Mouse (Mus musculus) hindbrain, embryonic 15.5 days (tissue): ENCODE data around the gene Pus3. TPM values are rescaled to one million over a fixed set of nuclear protein-coding genes. Genes with fewer than 3 reads are reported as not detected.

Experiments used
- ATAC-seq: fragments of 200-750 bp; cut with Nextera tagmentation; 2 replicates; pipeline ENCODE4 v1.8.0; 2017; ENCODE audit warnings: low read depth, moderate number of reproducible peaks, moderate TSS enrichment; ENCODE audit not compliant: low FRiP score
- H3K27ac ChIP-seq: fragments of 300-500 bp; sonication (generic); replicated peaks from 2 replicates; pipeline ENCODE4 v1.5.1; 2015; ENCODE audit warnings: mild to moderate bottlenecking, inconsistent platforms
- H3K27me3 ChIP-seq: fragments of 300-500 bp; sonication (generic); 2 replicates; pipeline ENCODE4 v1.6.1; 2015; ENCODE audit warnings: control low read depth, inconsistent platforms
- H3K36me3 ChIP-seq: fragments of 300-500 bp; sonication (generic); 2 replicates; pipeline ENCODE4 v1.6.1; 2015; ENCODE audit warnings: control low read depth, inconsistent platforms
- H3K4me1 ChIP-seq: fragments of 300-500 bp; sonication (generic); replicated peaks from 2 replicates; pipeline ENCODE4 v1.6.1; 2015; ENCODE audit warnings: control low read depth, inconsistent platforms
- H3K4me2 ChIP-seq: fragments of 300-500 bp; sonication (generic); 2 replicates; pipeline ENCODE4 v1.6.1; 2015; ENCODE audit warnings: moderate library complexity, mild to moderate bottlenecking, inconsistent platforms
- H3K4me3 ChIP-seq: fragments of 300-500 bp; sonication (generic); 2 replicates; pipeline ENCODE4 v1.5.1; 2015; ENCODE audit warnings: mild to moderate bottlenecking, inconsistent platforms
- H3K9ac ChIP-seq: fragments of 300-500 bp; sonication (generic); 2 replicates; pipeline ENCODE4 v1.6.1; 2015; ENCODE audit warnings: inconsistent platforms
- H3K9me3 ChIP-seq: fragments of 300-500 bp; sonication (generic); 2 replicates; pipeline ENCODE4 v1.6.1; 2016; ENCODE audit warnings: control low read depth, inconsistent platforms
- WGBS: fragments of 180-500 bp; shearing (Covaris S2); methylation state at CpG from one replicate; pipeline ENCODE4 v1.1.7; 2015; 5-methylcytosine and 5-hydroxymethylcytosine counted together
- polyA plus RNA-seq: library from polyadenylated mRNA; unstranded; fragments of >200 nt; fragmentation: Nextera tagmentation; extraction: Ambion mirVana; gene quantifications from 2 replicates; pipeline ENCODE4 v1.2.1, GENCODE M21; 2015

Pus3 gene
- polyA plus RNA-seq, result 15.6 and 16.6 TPM in 2 replicates

DNA sequence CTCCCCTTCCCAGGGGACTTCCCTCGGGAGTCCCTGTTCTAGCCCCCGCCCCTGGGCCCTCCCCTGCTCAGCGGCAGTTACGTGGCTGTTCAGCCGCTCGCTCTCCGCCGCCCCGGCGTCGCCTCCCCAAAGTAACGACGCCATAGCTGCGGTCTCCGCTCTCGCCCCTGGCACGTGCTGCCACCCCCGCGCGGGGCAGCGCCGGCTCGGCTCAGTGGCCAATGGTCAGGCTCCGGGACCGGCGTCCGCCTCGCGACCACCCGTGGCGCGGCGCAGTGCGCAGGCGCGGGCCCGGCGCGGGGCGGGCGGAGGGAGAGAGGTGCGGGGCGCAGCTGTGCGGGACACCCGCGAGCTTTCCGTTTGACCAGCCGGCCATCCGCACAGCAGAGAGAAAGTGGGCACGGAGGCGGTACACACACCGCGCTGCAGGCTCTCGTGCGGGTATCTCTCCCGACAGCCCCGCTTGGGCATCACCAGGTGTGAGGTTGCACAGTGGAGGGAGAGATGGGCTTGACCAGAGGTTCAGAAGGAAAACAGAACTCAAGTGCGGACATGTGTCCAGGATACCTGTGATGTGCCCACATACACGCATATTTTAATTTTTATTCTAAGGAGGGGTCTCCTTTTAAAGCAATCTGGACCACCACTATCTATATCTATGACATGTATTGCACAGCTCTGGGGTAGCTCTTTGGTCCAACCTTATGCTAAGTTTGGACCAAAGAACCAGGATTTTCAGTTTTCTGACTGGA, at the start of gene Pus3, which contains the start of gene Ddx25:
Pus3 (plus strand) TSS at position 339 of the 752 bp plus-strand sequence.
Ddx25 (minus strand) TSS at position 272 of the 752 bp plus-strand sequence.
- no peaks in the 10 kb centered on the region for H3K27me3 ChIP-seq
- H3K4me3 ChIP-seq, result peak within 1 kb of the TSS; percentile 47
- under 1% methylated on average over 57 of the region's 59 CpGs for WGBS
- no peaks in the 10 kb centered on the region for H3K9me3 ChIP-seq
- H3K27ac ChIP-seq, result peak within 1 kb of the TSS; percentile 87
- ATAC-seq, result peak; percentile 87
- H3K9ac ChIP-seq, result peak within 1 kb of the TSS; percentile 66
- H3K4me1 ChIP-seq, result peaks cover 18% of the 10 kb centered on the region
- peak within 1 kb of the TSS; percentile 85 for H3K4me2 ChIP-seq
- peaks cover 20% of the 10 kb centered on the region for H3K36me3 ChIP-seq

DNA sequence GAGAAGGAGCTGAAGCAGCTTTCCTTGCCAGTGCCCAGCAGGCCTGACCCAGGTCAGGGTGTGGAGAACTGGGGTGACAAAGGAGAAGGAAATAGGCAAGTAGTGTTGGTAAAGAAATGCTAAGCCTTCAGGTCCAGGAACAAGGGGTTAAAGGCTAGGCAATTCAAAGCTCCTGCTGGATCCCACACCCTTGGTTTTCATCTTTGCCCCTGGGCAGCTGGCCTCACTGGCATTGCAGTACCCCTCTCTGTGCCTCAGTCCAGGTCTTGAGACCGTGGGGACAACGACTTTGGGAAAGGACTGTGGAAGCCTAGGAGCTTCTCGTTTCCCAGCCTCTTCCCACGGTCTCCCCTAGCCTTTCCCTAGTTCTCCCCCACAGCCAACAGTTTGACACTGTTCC, 44.5 kb upstream of the Pus3 start:
- 91% methylated on average over 4 of the region's 4 CpGs for WGBS
- ATAC-seq, result no peak
- H3K27ac ChIP-seq, result no peak overlapping the region
- no peak overlapping the region for H3K4me3 ChIP-seq
- H3K9me3 ChIP-seq, result no peaks in the 10 kb centered on the region
- H3K27me3 ChIP-seq, result no peaks in the 10 kb centered on the region
- no peaks in the 10 kb centered on the region for H3K4me1 ChIP-seq
- no peak overlapping the region for H3K4me2 ChIP-seq
- no peak overlapping the region for H3K9ac ChIP-seq
- no peaks in the 10 kb centered on the region for H3K36me3 ChIP-seq

DNA sequence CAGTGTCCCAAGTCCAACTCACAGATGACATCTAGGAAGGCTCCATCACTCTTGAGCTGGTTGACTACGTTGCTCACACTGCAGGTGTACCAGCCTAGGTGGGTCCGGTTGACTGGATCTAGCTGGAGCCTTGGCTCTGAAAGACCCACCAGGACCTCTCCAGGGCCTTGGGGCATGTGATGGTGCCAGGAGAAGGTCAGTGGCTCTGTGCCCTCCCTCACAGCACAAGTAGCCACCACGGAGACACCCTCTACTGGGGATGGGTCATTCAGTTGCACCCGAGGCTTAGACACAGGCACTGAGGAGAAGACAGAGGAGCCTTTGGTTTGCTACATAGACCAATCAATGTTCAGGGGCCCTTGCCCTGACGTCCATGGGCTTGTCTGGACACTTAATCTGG, 42.2 kb upstream of the Pus3 start:
- Histone ChIP-seq H3K4me1 (no peaks in the 10 kb centered on the region), H3K4me3 (no peak overlapping the region), H3K36me3 (no peaks in the 10 kb centered on the region), H3K9ac (no peak overlapping the region), H3K9me3 (no peaks in the 10 kb centered on the region), H3K27me3 (no peaks in the 10 kb centered on the region), H3K27ac (no peak overlapping the region), H3K4me2 (no peak overlapping the region)
- 84% methylated on average over 5 of the region's 5 CpGs for WGBS
- ATAC-seq, result no peak

DNA sequence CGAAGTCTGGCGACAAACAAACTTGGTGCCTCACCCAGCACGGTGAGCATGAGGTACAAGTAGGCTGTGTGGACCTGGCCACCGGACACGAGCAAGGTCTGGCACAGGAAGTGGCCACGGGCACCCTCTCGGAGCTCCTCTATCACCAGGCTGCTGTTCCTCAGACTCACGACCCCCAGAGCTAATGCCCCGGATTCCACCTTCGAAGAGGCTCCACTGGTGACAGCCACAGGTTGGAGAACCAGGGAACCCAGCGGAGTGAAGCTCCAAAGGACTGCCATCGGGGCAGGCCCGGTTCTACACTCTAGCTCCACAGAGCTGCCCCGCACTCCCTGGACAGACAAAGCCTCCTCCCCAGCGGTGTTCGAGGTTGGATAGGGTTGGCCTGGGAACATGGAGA, 41.7 kb upstream of the Pus3 start:
- Histone ChIP-seq H3K9ac (no peak overlapping the region), H3K27ac (no peak overlapping the region), H3K9me3 (no peaks in the 10 kb centered on the region), H3K4me2 (no peak overlapping the region), H3K4me1 (no peaks in the 10 kb centered on the region), H3K36me3 (no peaks in the 10 kb centered on the region), H3K27me3 (no peaks in the 10 kb centered on the region), H3K4me3 (no peak overlapping the region)
- WGBS, result 94% methylated on average over 16 of the region's 16 CpGs
- ATAC-seq, result no peak

DNA sequence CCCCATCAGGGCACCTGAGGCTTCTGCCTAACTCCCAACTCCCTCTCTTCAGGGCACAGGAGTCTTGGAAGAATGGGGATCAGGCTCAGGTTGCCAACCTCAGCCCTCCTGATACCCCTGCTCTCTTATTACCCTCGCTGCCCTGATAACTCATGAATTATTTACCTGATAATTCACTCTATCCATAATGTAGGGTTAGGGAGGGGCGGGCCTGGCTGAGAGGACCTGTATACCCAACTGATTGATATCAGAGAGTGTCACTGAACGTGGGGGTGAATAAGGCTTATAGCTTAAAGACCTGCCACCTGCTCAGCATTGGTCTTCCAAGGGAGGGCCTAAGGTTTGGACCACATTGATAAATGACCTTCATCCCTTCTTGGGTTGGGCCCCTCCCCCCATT, 40.2 kb upstream of the Pus3 start, which contains the start of gene Gm1113:
Gm1113 (minus strand) TSS at position 101 of the 400 bp plus-strand sequence.
- no peak for ATAC-seq
- WGBS, result 70% methylated on average over 3 of the region's 3 CpGs
- H3K27me3 ChIP-seq, result no peaks in the 10 kb centered on the region

DNA sequence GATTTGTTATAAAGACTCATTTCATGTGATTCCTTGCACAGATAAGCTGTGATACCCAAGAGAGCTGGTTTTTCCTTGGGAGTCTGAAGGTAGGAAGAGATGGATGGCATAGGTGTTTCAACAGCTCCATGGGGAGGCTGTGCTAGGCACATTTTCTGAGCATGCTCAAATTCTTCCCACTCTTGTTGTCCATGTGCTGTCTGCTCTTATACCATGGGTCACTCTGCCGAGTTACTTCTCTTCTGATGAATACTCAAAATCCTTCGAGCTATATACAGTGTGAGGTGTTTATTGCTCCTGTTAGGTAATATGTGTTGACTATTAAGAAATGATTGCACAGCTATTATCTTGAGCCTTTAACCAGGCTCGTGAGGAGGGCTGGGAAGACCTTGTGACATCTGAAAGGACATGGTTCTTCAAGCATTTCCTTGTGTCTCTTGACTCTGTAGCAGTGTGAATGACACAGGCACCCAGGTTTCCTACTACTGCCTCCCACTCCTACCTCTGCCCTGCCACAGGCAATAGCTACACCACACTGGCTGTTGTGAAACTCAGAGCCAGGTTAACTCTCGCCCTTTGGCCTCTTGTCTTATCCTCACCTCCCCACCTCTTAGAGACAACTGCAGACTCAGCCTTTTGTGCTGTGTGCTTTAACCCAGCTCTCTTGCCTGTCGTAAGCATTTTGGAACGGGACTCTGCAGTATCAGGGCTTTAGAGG, 37.6 kb upstream of the Pus3 start:
- Histone ChIP-seq H3K9ac (no peak overlapping the region), H3K9me3 (no peaks in the 10 kb centered on the region), H3K36me3 (no peaks in the 10 kb centered on the region), H3K27me3 (no peaks in the 10 kb centered on the region), H3K4me2 (no peak overlapping the region), H3K4me1 (peaks cover 20% of the 10 kb centered on the region), H3K27ac (no peak overlapping the region), H3K4me3 (no peak overlapping the region)
- WGBS, result 82% methylated on average over 6 of the region's 6 CpGs
- ATAC-seq, result no peak

More for the DNA sequence above, 40.2 kb upstream of the Pus3 start, which contains the start of gene Gm1113:
- H3K4me1 ChIP-seq, result peaks cover 4% of the 10 kb centered on the region
- H3K36me3 ChIP-seq, result no peaks in the 10 kb centered on the region
- no peak within 1 kb of the TSS for H3K9ac ChIP-seq
- H3K27ac ChIP-seq, result no peak within 1 kb of the TSS
- no peak within 1 kb of the TSS for H3K4me2 ChIP-seq
- no peaks in the 10 kb centered on the region for H3K9me3 ChIP-seq
- H3K4me3 ChIP-seq, result no peak within 1 kb of the TSS

DNA sequence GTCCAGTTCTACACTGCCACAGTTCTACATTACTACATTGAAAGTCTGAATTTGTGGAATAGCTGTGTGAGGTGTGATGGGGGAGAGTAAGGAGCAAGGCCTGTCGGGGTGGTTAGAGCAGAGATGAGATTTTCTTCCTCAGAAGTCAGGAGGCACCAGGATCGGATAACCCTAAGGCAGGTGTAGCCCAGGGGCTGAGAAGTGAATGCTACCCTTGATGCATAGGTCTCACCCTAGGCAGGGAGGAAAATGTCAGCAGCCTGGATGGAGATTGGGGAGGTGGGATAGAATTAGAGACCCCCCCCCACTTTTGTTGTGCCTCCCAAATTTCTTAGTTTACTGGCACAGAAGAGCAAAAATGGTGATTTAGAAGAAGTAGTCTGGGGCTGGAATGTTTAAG, 36.2 kb upstream of the Pus3 start:
- no peak overlapping the region for H3K27ac ChIP-seq
- H3K4me1 ChIP-seq, result peaks cover 20% of the 10 kb centered on the region
- H3K36me3 ChIP-seq, result no peaks in the 10 kb centered on the region
- WGBS, result 82% methylated on average over 2 of the region's 2 CpGs
- no peaks in the 10 kb centered on the region for H3K27me3 ChIP-seq
- H3K4me2 ChIP-seq, result no peak overlapping the region
- no peaks in the 10 kb centered on the region for H3K9me3 ChIP-seq
- H3K9ac ChIP-seq, result no peak overlapping the region
- no peak overlapping the region for H3K4me3 ChIP-seq
- ATAC-seq, result no peak

DNA sequence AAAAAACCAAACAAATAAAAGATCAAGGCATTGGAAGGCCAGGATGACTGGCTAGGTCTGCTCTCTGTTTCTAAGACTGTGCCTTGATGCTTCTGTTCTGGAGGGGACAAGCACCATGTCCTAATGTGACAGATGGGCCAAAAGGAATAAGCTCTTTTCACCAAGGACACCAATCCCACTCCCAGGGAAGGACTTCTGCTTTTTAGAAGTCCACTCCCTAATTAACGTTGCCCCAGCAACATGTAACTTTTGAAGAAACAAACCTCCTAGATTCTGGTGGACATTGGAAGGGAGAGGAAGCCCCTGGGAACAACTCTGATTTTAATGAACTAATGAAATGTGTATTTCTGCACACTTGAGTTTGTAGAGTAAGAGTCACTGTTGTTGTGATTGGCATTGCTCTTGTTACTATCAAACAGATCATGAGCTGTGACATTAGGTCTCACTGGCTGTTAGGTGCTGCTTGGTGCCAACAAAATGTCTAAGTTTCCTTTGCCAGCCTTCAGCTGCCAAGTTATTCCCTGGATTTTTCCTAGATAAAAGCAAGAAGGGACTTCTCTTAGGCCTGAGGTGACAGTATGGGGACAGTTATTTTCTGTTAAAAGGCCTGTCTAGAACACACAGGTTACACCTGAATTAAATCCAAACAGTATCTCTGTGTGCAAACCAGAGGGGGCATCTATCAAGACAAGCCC, 35.4 kb upstream of the Pus3 start:
- Histone ChIP-seq H3K9me3 (no peaks in the 10 kb centered on the region), H3K9ac (no peak overlapping the region), H3K4me2 (no peak overlapping the region), H3K4me1 (peaks cover 20% of the 10 kb centered on the region), H3K27ac (no peak overlapping the region), H3K27me3 (no peaks in the 10 kb centered on the region), H3K36me3 (no peaks in the 10 kb centered on the region), H3K4me3 (no peak overlapping the region)
- ATAC-seq, result 0 out of 2 replicates have a peak, but pooled peaks have one; percentile 25
- WGBS, result 62% methylated on average over 1 of the region's 1 CpGs

DNA sequence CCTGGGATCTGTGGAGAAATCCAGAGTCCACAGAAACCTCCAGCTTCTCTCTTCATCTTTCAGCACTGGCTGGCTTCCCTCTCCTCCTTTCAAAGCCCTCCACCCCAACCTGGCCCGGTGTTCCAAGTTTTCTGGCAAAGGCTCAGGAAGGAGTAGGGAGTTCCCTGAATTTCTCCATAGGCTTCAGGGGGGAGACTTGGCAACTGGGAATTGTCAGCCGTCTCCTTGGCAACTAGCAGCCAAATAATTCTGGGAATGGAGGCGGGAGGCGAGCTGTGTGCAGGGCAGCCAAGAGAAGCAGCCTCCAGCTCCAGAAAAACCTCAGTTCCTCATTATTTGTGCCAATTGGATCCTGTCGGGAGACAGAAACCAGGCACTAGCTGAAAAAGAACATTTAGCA, 34.9 kb upstream of the Pus3 start:
- WGBS, result 19% methylated on average over 5 of the region's 5 CpGs
- Histone ChIP-seq H3K4me3 (no peak overlapping the region), H3K4me2 (peak overlapping the region; percentile 18), H3K36me3 (no peaks in the 10 kb centered on the region), H3K4me1 (peaks cover 20% of the 10 kb centered on the region), H3K9ac (no peak overlapping the region), H3K9me3 (no peaks in the 10 kb centered on the region), H3K27ac (peak overlapping the region; percentile 53), H3K27me3 (no peaks in the 10 kb centered on the region)
- ATAC-seq, result peak; percentile 85

DNA sequence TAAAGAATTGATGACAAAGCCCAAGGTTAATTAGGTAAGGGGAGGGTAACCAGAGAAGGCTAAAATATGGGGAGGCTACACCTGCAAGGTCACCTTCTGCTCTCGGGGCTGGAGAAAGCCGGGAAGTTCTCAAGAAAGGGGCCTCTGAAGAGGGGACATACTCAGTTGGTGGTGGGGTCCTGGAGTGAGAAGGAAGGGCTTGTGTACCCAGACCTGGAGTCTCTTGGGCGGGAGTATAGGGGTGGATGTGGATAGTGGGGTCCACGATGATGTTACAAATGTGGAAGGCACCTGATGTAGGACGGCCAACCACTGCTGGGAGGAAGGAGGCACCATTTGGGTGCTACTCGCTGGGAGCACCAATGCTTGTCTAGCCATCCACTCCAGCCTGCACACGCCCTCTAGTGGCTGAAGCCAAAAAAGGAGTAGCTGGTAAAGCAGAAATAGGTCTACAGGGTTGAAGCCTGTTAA, 34.4 kb upstream of the Pus3 start:
- H3K4me1 ChIP-seq, result peaks cover 20% of the 10 kb centered on the region
- WGBS, result 13% methylated on average over 7 of the region's 7 CpGs
- peak overlapping the region; percentile 53 for H3K27ac ChIP-seq
- no peak overlapping the region for H3K9ac ChIP-seq
- no peaks in the 10 kb centered on the region for H3K9me3 ChIP-seq
- H3K27me3 ChIP-seq, result no peaks in the 10 kb centered on the region
- H3K36me3 ChIP-seq, result no peaks in the 10 kb centered on the region
- peak; percentile 72 for ATAC-seq
- no peak overlapping the region for H3K4me3 ChIP-seq
- peak overlapping the region; percentile 18 for H3K4me2 ChIP-seq

DNA sequence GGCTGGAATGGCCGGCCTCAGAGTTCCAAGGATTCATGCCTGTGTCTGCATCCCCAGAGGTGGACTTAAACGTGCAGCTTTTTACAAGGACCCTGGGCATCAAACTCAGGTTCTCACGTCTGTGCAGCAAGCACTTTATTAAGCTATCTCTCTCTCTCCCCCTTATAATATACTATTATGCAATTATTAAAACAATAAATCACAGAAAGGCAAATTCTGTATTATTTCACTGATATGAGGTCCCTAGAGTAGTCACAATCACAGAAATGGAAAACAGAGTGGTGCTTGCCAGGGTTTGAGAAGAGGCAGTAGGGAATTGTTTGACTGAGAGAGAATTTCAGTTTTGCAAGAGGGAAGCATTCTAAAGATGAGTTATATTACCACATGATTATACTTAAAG, 29.3 kb upstream of the Pus3 start:
- Histone ChIP-seq H3K36me3 (no peaks in the 10 kb centered on the region), H3K27me3 (0 out of 2 replicates have a peak, but pooled peaks cover 9% of the 10 kb centered on the region), H3K27ac (no peak overlapping the region), H3K4me3 (no peak overlapping the region), H3K4me2 (no peak overlapping the region), H3K9ac (no peak overlapping the region), H3K9me3 (no peaks in the 10 kb centered on the region), H3K4me1 (peaks cover 6% of the 10 kb centered on the region)
- WGBS, result 66% methylated on average over 3 of the region's 3 CpGs
- no peak for ATAC-seq

DNA sequence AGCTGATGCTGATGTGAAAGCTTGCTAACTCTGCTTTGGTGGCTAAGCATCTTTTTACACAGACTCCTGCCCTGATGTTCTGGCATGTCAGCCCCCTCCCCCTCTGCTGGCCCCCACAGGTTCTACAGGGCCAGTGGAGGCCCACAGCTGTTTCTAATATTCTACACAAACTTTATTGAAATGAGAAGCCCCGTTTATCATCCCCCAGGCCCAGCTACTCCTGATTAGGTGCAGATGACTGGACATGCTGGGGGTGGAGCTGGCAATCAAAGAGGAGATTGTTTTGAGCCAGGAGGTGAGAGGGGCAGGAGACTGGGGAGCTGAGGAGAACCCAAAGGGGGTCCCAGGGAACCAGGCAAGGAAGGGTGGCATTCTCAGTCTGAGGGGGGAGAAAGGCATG, 28.6 kb upstream of the Pus3 start:
- ATAC-seq, result no peak
- Histone ChIP-seq H3K27ac (no peak overlapping the region), H3K27me3 (0 out of 2 replicates have a peak, but pooled peaks cover 9% of the 10 kb centered on the region), H3K9me3 (no peaks in the 10 kb centered on the region), H3K4me1 (no peaks in the 10 kb centered on the region), H3K9ac (no peak overlapping the region), H3K4me2 (no peak overlapping the region), H3K36me3 (no peaks in the 10 kb centered on the region), H3K4me3 (no peak overlapping the region)
- WGBS, result 10% methylated on average over 1 of the region's 1 CpGs
